Mouse (Mus musculus): ENCODE data around the gene Dpp6. TPM values are rescaled to one million over a fixed set of nuclear protein-coding genes. Genes with fewer than 3 reads are reported as not detected.

Dpp6 gene
- polyA plus RNA-seq, 1 experiment from 2014 or later = 0.86 TPM

- WGBS (ENCODE audit: insufficient replicate concordance) = 28% methylated on average over 1 of the region's 1 CpGs
- no peaks in the 10 kb centered on the region for H3K36me3 ChIP-seq (ENCODE audit: control insufficient read depth, insufficient read depth, low read length)
- no peak for ATAC-seq (replicated peaks; ENCODE audit: insufficient number of reproducible peaks, low FRiP score, low TSS enrichment)
These were observed 218.3 kb downstream of the Dpp6 start for GRCm38 (mm10) chr5:27035291-27035690.

GRCm38 (mm10) chr5:27035891-27036290, 218.9 kb downstream of the Dpp6 start:
- Histone ChIP-seq H3K4me1 (ENCODE audit: control insufficient read depth, insufficient read depth, low read length) (no peaks in the 10 kb centered on the region), H3K9me3 (replicated peaks; ENCODE audit: control insufficient read depth, low read length) (no peaks in the 10 kb centered on the region), H3K9ac (ENCODE audit: low read depth, low read length) (no peak overlapping the region), H3K27ac (ENCODE audit: low read depth, low read length) (no peak overlapping the region), H3K4me3 (ENCODE audit: low read depth, low read length) (no peak overlapping the region), H3K36me3 (ENCODE audit: control insufficient read depth, insufficient read depth, low read length) (no peaks in the 10 kb centered on the region), H3K27me3 (ENCODE audit: control insufficient read depth, insufficient read depth, low read length) (no peaks in the 10 kb centered on the region), H3K4me2 (no peak overlapping the region)
- 22% methylated on average over 2 of the region's 2 CpGs for WGBS (ENCODE audit: insufficient replicate concordance)
- no peak for ATAC-seq (replicated peaks; ENCODE audit: insufficient number of reproducible peaks, low FRiP score, low TSS enrichment)

More at GRCm38 (mm10) chr5:27035291-27035690, 218.3 kb downstream of the Dpp6 start:
- no peaks in the 10 kb centered on the region for H3K9me3 ChIP-seq (replicated peaks; ENCODE audit: control insufficient read depth, low read length)
- H3K9ac ChIP-seq (ENCODE audit: low read depth, low read length) = no peak overlapping the region
- H3K27me3 ChIP-seq (ENCODE audit: control insufficient read depth, insufficient read depth, low read length) = no peaks in the 10 kb centered on the region
- no peak overlapping the region for H3K27ac ChIP-seq (ENCODE audit: low read depth, low read length)
- no peaks in the 10 kb centered on the region for H3K4me1 ChIP-seq (ENCODE audit: control insufficient read depth, insufficient read depth, low read length)
- no peak overlapping the region for H3K4me3 ChIP-seq (ENCODE audit: low read depth, low read length)
- no peak overlapping the region for H3K4me2 ChIP-seq

DNA sequence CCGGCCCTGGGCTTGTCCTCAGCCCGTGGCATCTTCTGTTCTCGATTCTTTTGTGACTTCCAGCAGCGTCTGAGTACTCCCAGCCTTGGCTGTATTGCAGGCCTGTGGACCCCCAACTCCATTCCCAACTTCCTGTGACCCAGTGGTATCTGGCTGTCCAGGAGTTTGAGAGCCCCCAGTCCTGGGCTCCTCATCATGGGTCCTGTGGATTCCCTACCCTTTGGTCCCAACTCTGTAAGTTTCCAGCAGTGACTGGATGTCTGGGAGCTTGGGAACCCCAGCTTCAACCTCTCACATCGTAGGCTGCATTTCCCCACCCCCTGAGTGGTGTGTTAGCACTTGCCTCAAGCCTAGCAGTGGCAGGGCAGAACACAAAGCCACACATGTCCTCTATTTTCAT, 220.8 kb downstream of the Dpp6 start:
- H3K27me3 ChIP-seq (ENCODE audit: control insufficient read depth, insufficient read depth, low read length) = no peaks in the 10 kb centered on the region
- H3K36me3 ChIP-seq (ENCODE audit: control insufficient read depth, insufficient read depth, low read length) = no peaks in the 10 kb centered on the region
- H3K9ac ChIP-seq (ENCODE audit: low read depth, low read length) = no peak overlapping the region
- H3K4me1 ChIP-seq (ENCODE audit: control insufficient read depth, insufficient read depth, low read length) = no peaks in the 10 kb centered on the region
- no peak for ATAC-seq (replicated peaks; ENCODE audit: insufficient number of reproducible peaks, low FRiP score, low TSS enrichment)
- no peak overlapping the region for H3K4me2 ChIP-seq
- H3K9me3 ChIP-seq (replicated peaks; ENCODE audit: control insufficient read depth, low read length) = no peaks in the 10 kb centered on the region
- H3K27ac ChIP-seq (ENCODE audit: low read depth, low read length) = no peak overlapping the region
- no peak overlapping the region for H3K4me3 ChIP-seq (ENCODE audit: low read depth, low read length)
- WGBS (ENCODE audit: insufficient replicate concordance) = 46% methylated on average over 5 of the region's 5 CpGs

- H3K9me3 ChIP-seq (replicated peaks; ENCODE audit: control insufficient read depth, low read length) = no peaks in the 10 kb centered on the region
- H3K4me2 ChIP-seq = no peak overlapping the region
- peaks cover 35% of the 10 kb centered on the region for H3K27me3 ChIP-seq (ENCODE audit: control insufficient read depth, insufficient read depth, low read length)
- no peak overlapping the region for H3K9ac ChIP-seq (ENCODE audit: low read depth, low read length)
- 23% methylated on average over 7 of the region's 7 CpGs for WGBS (ENCODE audit: insufficient replicate concordance)
- H3K27ac ChIP-seq (ENCODE audit: low read depth, low read length) = no peak overlapping the region
- no peak overlapping the region for H3K4me3 ChIP-seq (ENCODE audit: low read depth, low read length)
- peaks cover 3% of the 10 kb centered on the region; the same call in 1 of the 2 replicates for H3K4me1 ChIP-seq (ENCODE audit: control insufficient read depth, insufficient read depth, low read length)
- H3K36me3 ChIP-seq (ENCODE audit: control insufficient read depth, insufficient read depth, low read length) = no peaks in the 10 kb centered on the region
- ATAC-seq (replicated peaks; ENCODE audit: insufficient number of reproducible peaks, low FRiP score, low TSS enrichment) = no peak
These were observed 231.2 kb downstream of the Dpp6 start for GRCm38 (mm10) chr5:27048167-27048566.

- ATAC-seq (replicated peaks; ENCODE audit: insufficient number of reproducible peaks, low FRiP score, low TSS enrichment) = no peak
- Histone ChIP-seq H3K27ac (ENCODE audit: low read depth, low read length) (no peak overlapping the region), H3K4me3 (ENCODE audit: low read depth, low read length) (peak overlapping the region; percentile 39), H3K4me2 (peak overlapping the region; percentile 64), H3K27me3 (ENCODE audit: control insufficient read depth, insufficient read depth, low read length) (peaks cover 35% of the 10 kb centered on the region), H3K4me1 (ENCODE audit: control insufficient read depth, insufficient read depth, low read length) (peaks cover 3% of the 10 kb centered on the region; the same call in 1 of the 2 replicates), H3K9ac (ENCODE audit: low read depth, low read length) (no peak overlapping the region), H3K9me3 (replicated peaks; ENCODE audit: control insufficient read depth, low read length) (no peaks in the 10 kb centered on the region), H3K36me3 (ENCODE audit: control insufficient read depth, insufficient read depth, low read length) (no peaks in the 10 kb centered on the region)
- WGBS (ENCODE audit: insufficient replicate concordance) = 7% methylated on average over 9 of the region's 9 CpGs
These were observed 231.9 kb downstream of the Dpp6 start for GRCm38 (mm10) chr5:27048926-27049325.

DNA sequence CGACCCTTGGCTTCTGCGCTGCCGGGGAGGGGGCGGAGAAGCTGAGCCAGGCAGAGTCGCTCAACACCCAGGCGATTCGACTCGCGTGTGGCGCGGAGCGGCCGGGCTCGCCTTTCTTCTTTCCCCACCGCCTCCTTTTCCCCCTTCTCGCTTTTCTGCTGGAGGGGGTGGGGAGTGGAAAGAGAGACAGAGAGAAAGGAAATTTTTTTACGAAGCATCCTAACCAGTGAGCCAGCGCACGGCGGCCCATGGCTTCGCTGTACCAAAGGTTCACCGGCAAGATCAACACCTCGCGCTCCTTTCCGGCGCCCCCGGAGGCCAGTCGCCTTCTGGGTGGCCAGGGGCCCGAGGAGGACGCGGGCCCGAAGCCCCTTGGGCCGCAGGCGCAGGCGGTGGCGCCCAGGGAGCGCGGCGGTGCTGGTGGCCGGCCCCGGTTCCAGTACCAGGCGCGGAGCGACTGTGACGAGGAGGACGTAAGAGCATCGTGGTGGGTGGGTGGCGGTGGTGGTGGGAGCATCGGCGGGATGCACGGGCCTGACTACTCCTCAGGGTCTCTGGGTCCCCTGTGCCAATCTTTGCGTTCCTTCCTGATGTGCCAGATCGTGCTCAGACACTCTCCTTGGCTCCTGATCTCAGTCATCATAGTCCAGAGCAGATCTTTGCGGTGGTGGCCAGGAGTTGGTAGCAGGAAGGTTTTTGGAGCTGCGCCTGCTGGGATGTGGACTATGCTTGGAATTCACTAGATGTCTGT, 232.5 kb downstream of the Dpp6 start:
- no peak overlapping the region for H3K9ac ChIP-seq (ENCODE audit: low read depth, low read length)
- peak overlapping the region; percentile 64 for H3K4me2 ChIP-seq
- no peaks in the 10 kb centered on the region for H3K9me3 ChIP-seq (replicated peaks; ENCODE audit: control insufficient read depth, low read length)
- 2% methylated on average over 54 of the region's 55 CpGs for WGBS (ENCODE audit: insufficient replicate concordance)
- H3K36me3 ChIP-seq (ENCODE audit: control insufficient read depth, insufficient read depth, low read length) = no peaks in the 10 kb centered on the region
- peaks cover 35% of the 10 kb centered on the region for H3K27me3 ChIP-seq (ENCODE audit: control insufficient read depth, insufficient read depth, low read length)
- peak overlapping the region; percentile 39 for H3K4me3 ChIP-seq (ENCODE audit: low read depth, low read length)
- no peak for ATAC-seq (replicated peaks; ENCODE audit: insufficient number of reproducible peaks, low FRiP score, low TSS enrichment)
- no peak overlapping the region for H3K27ac ChIP-seq (ENCODE audit: low read depth, low read length)
- H3K4me1 ChIP-seq (ENCODE audit: control insufficient read depth, insufficient read depth, low read length) = peaks cover 3% of the 10 kb centered on the region; the same call in 1 of the 2 replicates

- peaks cover 35% of the 10 kb centered on the region for H3K27me3 ChIP-seq (ENCODE audit: control insufficient read depth, insufficient read depth, low read length)
- 36% methylated on average over 3 of the region's 3 CpGs for WGBS (ENCODE audit: insufficient replicate concordance)
- H3K27ac ChIP-seq (ENCODE audit: low read depth, low read length) = no peak overlapping the region
- H3K4me1 ChIP-seq (ENCODE audit: control insufficient read depth, insufficient read depth, low read length) = peaks cover 3% of the 10 kb centered on the region; the same call in 1 of the 2 replicates
- no peaks in the 10 kb centered on the region for H3K36me3 ChIP-seq (ENCODE audit: control insufficient read depth, insufficient read depth, low read length)
- no peaks in the 10 kb centered on the region for H3K9me3 ChIP-seq (replicated peaks; ENCODE audit: control insufficient read depth, low read length)
- no peak overlapping the region for H3K9ac ChIP-seq (ENCODE audit: low read depth, low read length)
- H3K4me2 ChIP-seq = no peak overlapping the region
- no peak overlapping the region for H3K4me3 ChIP-seq (ENCODE audit: low read depth, low read length)
- ATAC-seq (replicated peaks; ENCODE audit: insufficient number of reproducible peaks, low FRiP score, low TSS enrichment) = no peak
These were observed 234.2 kb downstream of the Dpp6 start for GRCm38 (mm10) chr5:27051250-27051649.

GRCm38 (mm10) chr5:27052441-27052840, 235.4 kb downstream of the Dpp6 start:
- H3K9ac ChIP-seq (ENCODE audit: low read depth, low read length) = no peak overlapping the region
- no peaks in the 10 kb centered on the region for H3K36me3 ChIP-seq (ENCODE audit: control insufficient read depth, insufficient read depth, low read length)
- no peak overlapping the region for H3K4me3 ChIP-seq (ENCODE audit: low read depth, low read length)
- no peak overlapping the region for H3K4me2 ChIP-seq
- peaks cover 3% of the 10 kb centered on the region; the same call in 1 of the 2 replicates for H3K4me1 ChIP-seq (ENCODE audit: control insufficient read depth, insufficient read depth, low read length)
- ATAC-seq (replicated peaks; ENCODE audit: insufficient number of reproducible peaks, low FRiP score, low TSS enrichment) = no peak
- peaks cover 35% of the 10 kb centered on the region for H3K27me3 ChIP-seq (ENCODE audit: control insufficient read depth, insufficient read depth, low read length)
- H3K9me3 ChIP-seq (replicated peaks; ENCODE audit: control insufficient read depth, low read length) = no peaks in the 10 kb centered on the region
- H3K27ac ChIP-seq (ENCODE audit: low read depth, low read length) = no peak overlapping the region
- 23% methylated on average over 2 of the region's 2 CpGs for WGBS (ENCODE audit: insufficient replicate concordance)

- 57% methylated on average over 5 of the region's 5 CpGs for WGBS (ENCODE audit: insufficient replicate concordance)
These were observed 239.4 kb downstream of the Dpp6 start for GRCm38 (mm10) chr5:27056436-27056835.

More at GRCm38 (mm10) chr5:27056436-27056835, 239.4 kb downstream of the Dpp6 start:
- Histone ChIP-seq H3K4me1 (ENCODE audit: control insufficient read depth, insufficient read depth, low read length) (no peaks in the 10 kb centered on the region), H3K27me3 (ENCODE audit: control insufficient read depth, insufficient read depth, low read length) (peaks cover 4% of the 10 kb centered on the region; the same call in 1 of the 2 replicates), H3K9me3 (replicated peaks; ENCODE audit: control insufficient read depth, low read length) (no peaks in the 10 kb centered on the region), H3K9ac (ENCODE audit: low read depth, low read length) (no peak overlapping the region), H3K4me3 (ENCODE audit: low read depth, low read length) (no peak overlapping the region), H3K36me3 (ENCODE audit: control insufficient read depth, insufficient read depth, low read length) (no peaks in the 10 kb centered on the region), H3K27ac (ENCODE audit: low read depth, low read length) (no peak overlapping the region), H3K4me2 (no peak overlapping the region)
- ATAC-seq (replicated peaks; ENCODE audit: insufficient number of reproducible peaks, low FRiP score, low TSS enrichment) = no peak

Data from heart, embryonic 11.5 days (tissue).